Comparison of ENCODE assay signal across 9 mouse cellular contexts in the genomic region with DNA sequence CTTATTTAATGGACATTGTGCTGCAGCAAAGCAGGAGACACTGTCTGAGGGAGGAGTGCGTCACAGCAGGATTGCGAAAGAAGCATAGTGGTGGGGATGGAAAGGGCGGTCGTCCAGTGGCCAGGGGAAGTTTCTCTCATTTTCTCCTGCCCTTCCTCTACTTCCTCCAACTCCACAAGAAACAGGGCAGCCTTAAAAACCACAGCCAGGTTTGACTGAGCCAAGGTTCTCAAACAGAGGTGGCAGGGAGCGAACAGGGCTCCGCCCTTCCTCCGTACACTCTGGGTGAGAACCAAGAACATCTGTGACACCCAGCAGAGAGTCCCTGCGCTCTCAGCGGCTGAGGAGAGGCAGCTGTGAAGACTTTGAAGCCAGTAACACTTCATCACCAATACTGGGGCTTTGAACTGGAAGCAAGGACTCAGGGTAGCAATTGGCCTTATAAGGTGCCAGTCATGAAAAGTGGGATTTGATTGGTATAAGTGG. TPM values are rescaled to one million over a fixed set of nuclear protein-coding genes. Genes with fewer than 3 reads are reported as not detected.
DNase-seq lines count a peak whose midpoint lies in the region.
"Had no signal": no experiment of that assay in that cellular context is flagged by ENCODE, and none has a peak within 500 bp of the region (broad histone marks: within the 10 kb centered on the region; RNA-seq: fewer than 3 reads in every experiment).

No protein-coding gene starts in this region.

- intact Hi-C loops in heart, postnatal 14 days (cut with DNase I), result no loop called here

- no peaks in the 10 kb centered on the region for H3K27me3 ChIP-seq in forebrain, embryonic 10.5 days (ENCODE audit: poor library complexity, severe bottlenecking)

- H3K27ac ChIP-seq in forebrain, embryonic 10.5 days, result no peak overlapping the region
- H3K27ac ChIP-seq: limb, embryonic 13.5 days had no signal

- 54% methylated on average over 9 of the region's 9 CpGs for WGBS in forebrain, embryonic 10.5 days

- H3K4me3 ChIP-seq in forebrain, embryonic 10.5 days, result no peak overlapping the region
- H3K4me3 ChIP-seq: limb, embryonic 13.5 days had no signal

- H3K36me3 ChIP-seq in forebrain, embryonic 10.5 days (replicated peaks), result no peaks in the 10 kb centered on the region
- H3K36me3 ChIP-seq: limb, embryonic 13.5 days had no signal

- peak; percentile 26 to 66 for DNase-seq in urinary bladder, postnatal 36 days (ENCODE audit: low spot score in 2 of 2)
- no peak for DNase-seq in urinary bladder, adult 2 months (ENCODE audit: low spot score)
- peak; percentile 67 for DNase-seq in heart, postnatal 14 days
- DNase-seq in lung, postnatal 10 days, result peak; percentile 62
- DNase-seq in forebrain, embryonic 10.5 days (ENCODE audit: extremely low spot score, low spot score), result no peak
- DNase-seq in embryo, embryonic 11 days, result no peak
- no peak for DNase-seq in c-Kit-positive CD71-positive TER-119-positive erythroid progenitor cells, embryonic 14.5 days (ENCODE audit: low spot score)
- DNase-seq in left cerebral cortex, adult 11 months (ENCODE audit: low spot score), result no peak

- peaks cover 14% of the 10 kb centered on the region for H3K4me1 ChIP-seq in forebrain, embryonic 10.5 days

- H3K9me3 ChIP-seq in forebrain, embryonic 10.5 days, result peaks cover 9% of the 10 kb centered on the region; the same call in 1 of the 2 replicates
- H3K9me3 ChIP-seq: limb, embryonic 13.5 days had no signal

RNA-seq across cellular contexts. Expression of a gene that starts 9.5 kb away (rescaled TPM):
- polyA plus RNA-seq in urinary bladder, adult 2 months (2012; rRNA removed), result 0.10 and 0.22 TPM in 2 replicates
- total RNA-seq in heart, postnatal 14 days (2021), result under 1 TPM; 0.12 to 0.14 TPM
- polyA plus RNA-seq in forebrain, embryonic 10.5 days (2016; fragmentation: Nextera tagmentation; extraction: Ambion mirVana), result 10.1 and 11.5 TPM in 2 replicates

Comparison
In these comparisons a context has a peak if more than half of its experiments do, and no peak if none do; other contexts are left out.
1. DNase-seq: peak in urinary bladder, postnatal 36 days (2 of 2), heart, postnatal 14 days (2 of 2) and lung, postnatal 10 days (single experiment); none in urinary bladder, adult 2 months (single experiment), forebrain, embryonic 10.5 days (single experiment), embryo, embryonic 11 days (single experiment), c-Kit-positive CD71-positive TER-119-positive erythroid progenitor cells, embryonic 14.5 days (single experiment) and left cerebral cortex, adult 11 months (single experiment).